14 mouse cellular contexts compared by ENCODE assay signal in genomic region chr11:86623402-86624010, GRCm38 (mm10).
DNase-seq lines count a peak whose midpoint lies in the region; ATAC-seq and TF ChIP-seq lines count a peak whose summit lies in the region.
"Had no signal": no experiment of that assay in that cellular context is flagged by ENCODE, and none has a peak within 500 bp of the region (broad histone marks: within the 10 kb centered on the region; RNA-seq: fewer than 3 reads in every experiment).

No protein-coding gene starts in this region.

- WGBS in heart, embryonic 15.5 days = 85% methylated on average over 1 of the region's 1 CpGs
- 81% methylated on average over 1 of the region's 1 CpGs for WGBS in heart, adult 2 months
- WGBS in lung, postnatal 0 days = 72% methylated on average over 1 of the region's 1 CpGs
- WGBS in stomach, embryonic 16.5 days = 92% methylated on average over 1 of the region's 1 CpGs
- WGBS in hindbrain, postnatal 0 days = 94% methylated on average over 1 of the region's 1 CpGs
- 86% methylated on average over 1 of the region's 1 CpGs for WGBS in forebrain, embryonic 10.5 days

- no peaks in the 10 kb centered on the region for H3K36me3 ChIP-seq in heart, embryonic 15.5 days
- no peaks in the 10 kb centered on the region; the same call in 1 of the 2 replicates for H3K36me3 ChIP-seq in heart, adult 2 months (ENCODE audit: control insufficient read depth, insufficient read depth, low read length)
- no peaks in the 10 kb centered on the region for H3K36me3 ChIP-seq in lung, postnatal 0 days (ENCODE audit: insufficient read depth, low read length)
- no peaks in the 10 kb centered on the region for H3K36me3 ChIP-seq in stomach, embryonic 16.5 days (ENCODE audit: control insufficient read depth, insufficient read depth, low read length)
- no peaks in the 10 kb centered on the region for H3K36me3 ChIP-seq in hindbrain, postnatal 0 days (ENCODE audit: insufficient read depth, low read length)
- 0 out of 2 replicates have a peak, but pooled peaks cover 3% of the 10 kb centered on the region for H3K36me3 ChIP-seq in forebrain, embryonic 10.5 days (replicated peaks)

- H3K79me2 ChIP-seq in heart, adult 2 months (replicated peaks; ENCODE audit: control insufficient read depth, insufficient read depth, low read length) = no peaks in the 10 kb centered on the region

- H3K4me2 ChIP-seq in heart, embryonic 15.5 days = no peak overlapping the region
- H3K4me2 ChIP-seq in lung, postnatal 0 days (replicated peaks; ENCODE audit: low read depth, low read length) = no peak overlapping the region
- no peak overlapping the region for H3K4me2 ChIP-seq in stomach, embryonic 16.5 days (ENCODE audit: low read depth, low read length)
- no peak overlapping the region for H3K4me2 ChIP-seq in hindbrain, postnatal 0 days (ENCODE audit: low read depth, low read length)
- H3K4me2 ChIP-seq: liver, embryonic 15.5 days; midbrain, embryonic 12.5 days had no signal

- TF ChIP-seq EP300 in heart, adult 2 months (IDR thresholded peaks at IDR 0.05; ENCODE audit: insufficient read depth, low read depth, low read length) = no peak
- TF ChIP-seq EP300 in lung, postnatal 0 days (IDR thresholded peaks at IDR 0.05) = no peak

- no peak for TF ChIP-seq CTCF in heart, adult 2 months (IDR thresholded peaks at IDR 0.05)
- TF ChIP-seq CTCF in lung, postnatal 0 days (IDR thresholded peaks at IDR 0.05) = no peak
- TF ChIP-seq CTCF in hindbrain, postnatal 0 days (IDR thresholded peaks at IDR 0.05; ENCODE audit: low read depth) = no peak

- no peak for TF ChIP-seq POLR2A in heart, adult 2 months (IDR thresholded peaks at IDR 0.05; ENCODE audit: insufficient read depth, low read depth, low read length)

- H3K9ac ChIP-seq in heart, embryonic 15.5 days = no peak overlapping the region
- no peak overlapping the region for H3K9ac ChIP-seq in heart, adult 2 months (ENCODE audit: low read depth, low read length)
- H3K9ac ChIP-seq in lung, postnatal 0 days (replicated peaks; ENCODE audit: low read depth) = no peak overlapping the region
- no peak overlapping the region for H3K9ac ChIP-seq in stomach, embryonic 16.5 days (ENCODE audit: low read length)
- H3K9ac ChIP-seq in hindbrain, postnatal 0 days (replicated peaks; ENCODE audit: low read length) = no peak overlapping the region
- H3K9ac ChIP-seq: forebrain, postnatal 0 days; liver, embryonic 15.5 days; midbrain, embryonic 12.5 days had no signal

- H3K4me1 ChIP-seq in heart, embryonic 15.5 days (replicated peaks) = no peaks in the 10 kb centered on the region
- no peaks in the 10 kb centered on the region for H3K4me1 ChIP-seq in heart, adult 2 months (ENCODE audit: control insufficient read depth, insufficient read depth, low read length)
- peaks cover 8% of the 10 kb centered on the region; the same call in 1 of the 2 replicates for H3K4me1 ChIP-seq in lung, postnatal 0 days (ENCODE audit: insufficient read depth, low read depth, low read length)
- H3K4me1 ChIP-seq in stomach, embryonic 16.5 days (ENCODE audit: control insufficient read depth, insufficient read depth, low read length) = no peaks in the 10 kb centered on the region
- H3K4me1 ChIP-seq in hindbrain, postnatal 0 days (ENCODE audit: insufficient read depth, low read length) = no peaks in the 10 kb centered on the region; the same call in 1 of the 2 replicates
- no peaks in the 10 kb centered on the region for H3K4me1 ChIP-seq in forebrain, embryonic 10.5 days
- H3K4me1 ChIP-seq: midbrain, embryonic 12.5 days had no signal

- H3K9me3 ChIP-seq in heart, embryonic 15.5 days (replicated peaks) = no peaks in the 10 kb centered on the region
- no peaks in the 10 kb centered on the region for H3K9me3 ChIP-seq in lung, postnatal 0 days (ENCODE audit: low read length)
- no peaks in the 10 kb centered on the region for H3K9me3 ChIP-seq in stomach, embryonic 16.5 days (replicated peaks; ENCODE audit: control insufficient read depth, low read length)
- no peaks in the 10 kb centered on the region for H3K9me3 ChIP-seq in hindbrain, postnatal 0 days (ENCODE audit: low read length)
- no peaks in the 10 kb centered on the region for H3K9me3 ChIP-seq in forebrain, embryonic 10.5 days
- H3K9me3 ChIP-seq: liver, embryonic 15.5 days; midbrain, embryonic 12.5 days had no signal

- no peak for DNase-seq in heart, adult 2 months
- no peak for DNase-seq in lung, postnatal 0 days (ENCODE audit: low spot score)
- no peak for DNase-seq in lung, postnatal 36 days
- DNase-seq in induced T-regulatory cell, adult 2 months (ENCODE audit: low read depth) = peak; percentile 69
- no peak for DNase-seq in hindbrain, postnatal 0 days (ENCODE audit: low spot score)
- no peak for DNase-seq in forebrain, embryonic 10.5 days (ENCODE audit: extremely low spot score, low spot score)
- DNase-seq: cerebellum, adult 11 months; forebrain, postnatal 0 days; right cerebral cortex, postnatal 14 days had no signal

- no peaks in the 10 kb centered on the region for H3K27me3 ChIP-seq in heart, embryonic 15.5 days
- H3K27me3 ChIP-seq in heart, adult 2 months (ENCODE audit: control insufficient read depth, insufficient read depth, low read length) = no peaks in the 10 kb centered on the region
- no peaks in the 10 kb centered on the region for H3K27me3 ChIP-seq in lung, postnatal 0 days (replicated peaks; ENCODE audit: insufficient read depth, low read length)
- H3K27me3 ChIP-seq in stomach, embryonic 16.5 days (ENCODE audit: control insufficient read depth, insufficient read depth, low read length) = no peaks in the 10 kb centered on the region
- no peaks in the 10 kb centered on the region for H3K27me3 ChIP-seq in hindbrain, postnatal 0 days (ENCODE audit: insufficient read depth, low read length)
- no peaks in the 10 kb centered on the region for H3K27me3 ChIP-seq in forebrain, embryonic 10.5 days (ENCODE audit: poor library complexity, severe bottlenecking)
- H3K27me3 ChIP-seq: liver, embryonic 15.5 days; midbrain, embryonic 12.5 days had no signal

- intact Hi-C loops in heart, adult 2 months (cut with DNase I) = loop anchor here (5.0 kb wide), 1 partner anchor 56 kb away; no protein-coding TSS in a partner anchor

- ATAC-seq in heart, embryonic 15.5 days (replicated peaks; ENCODE audit: insufficient number of reproducible peaks, insufficient read depth, low FRiP score, low read depth) = no peak
- ATAC-seq in lung, postnatal 0 days = no peak
- no peak for ATAC-seq in stomach, embryonic 16.5 days (ENCODE audit: insufficient read depth, low FRiP score)
- ATAC-seq in hindbrain, postnatal 0 days = no peak
- ATAC-seq: forebrain, postnatal 0 days had no signal

- H3K4me3 ChIP-seq in heart, embryonic 15.5 days = no peak overlapping the region
- H3K4me3 ChIP-seq in heart, adult 2 months = no peak overlapping the region
- no peak overlapping the region for H3K4me3 ChIP-seq in lung, postnatal 0 days (ENCODE audit: low read depth, low read length)
- H3K4me3 ChIP-seq in stomach, embryonic 16.5 days (replicated peaks; ENCODE audit: low read length) = no peak overlapping the region
- H3K4me3 ChIP-seq in hindbrain, postnatal 0 days (ENCODE audit: low read length) = no peak overlapping the region
- no peak overlapping the region for H3K4me3 ChIP-seq in forebrain, embryonic 10.5 days
- H3K4me3 ChIP-seq: liver, embryonic 15.5 days; midbrain, embryonic 12.5 days had no signal

- H3K27ac ChIP-seq in heart, embryonic 15.5 days = 0 out of 2 replicates have a peak overlapping the region, but pooled peaks have one; percentile 26
- H3K27ac ChIP-seq in heart, adult 2 months = no peak overlapping the region
- peak overlapping the region; percentile 88 for H3K27ac ChIP-seq in lung, postnatal 0 days (ENCODE audit: low read length)
- H3K27ac ChIP-seq in stomach, embryonic 16.5 days (ENCODE audit: low read length) = peak overlapping the region; percentile 19
- no peak overlapping the region for H3K27ac ChIP-seq in hindbrain, postnatal 0 days
- H3K27ac ChIP-seq in forebrain, embryonic 10.5 days = no peak overlapping the region
- H3K27ac ChIP-seq: kidney, postnatal 0 days; midbrain, embryonic 12.5 days had no signal

Comparison
In these comparisons a context has a peak if more than half of its experiments do, and no peak if none do; other contexts are left out.
1. H3K27ac ChIP-seq: peak in heart, embryonic 15.5 days (single experiment), lung, postnatal 0 days (single experiment) and stomach, embryonic 16.5 days (single experiment); none in heart, adult 2 months (single experiment), hindbrain, postnatal 0 days (single experiment) and forebrain, embryonic 10.5 days (single experiment).